Mouse (Mus musculus): ENCODE results near the gene Prpsap1. TPM values are rescaled to one million over a fixed set of nuclear protein-coding genes. Genes with fewer than 3 reads are reported as not detected.

The Prpsap1 gene
- polyA plus RNA-seq, 1 experiment = 112 TPM

- 0 out of 2 replicates have a peak, but pooled peaks cover 2% of the 10 kb centered on the region for H3K4me1 ChIP-seq (ENCODE audit: control insufficient read depth, insufficient read depth, low read length)
- TF ChIP-seq CTCF (IDR thresholded peaks at IDR 0.05; ENCODE audit: borderline replicate concordance, insufficient read depth, low read length) = no peak
- no peak for TF ChIP-seq POLR2A (IDR thresholded peaks at IDR 0.05; ENCODE audit: low read depth, low read length)
- H3K4me3 ChIP-seq (ENCODE audit: insufficient read depth, low read length) = peak overlapping the region; percentile 95
- peak overlapping the region; percentile 43 for H3K27ac ChIP-seq (ENCODE audit: insufficient read depth, low read length)
These were observed 4.2 kb downstream of the Prpsap1 start for GRCm38 (mm10) chr11:116489771-116490231.

DNA sequence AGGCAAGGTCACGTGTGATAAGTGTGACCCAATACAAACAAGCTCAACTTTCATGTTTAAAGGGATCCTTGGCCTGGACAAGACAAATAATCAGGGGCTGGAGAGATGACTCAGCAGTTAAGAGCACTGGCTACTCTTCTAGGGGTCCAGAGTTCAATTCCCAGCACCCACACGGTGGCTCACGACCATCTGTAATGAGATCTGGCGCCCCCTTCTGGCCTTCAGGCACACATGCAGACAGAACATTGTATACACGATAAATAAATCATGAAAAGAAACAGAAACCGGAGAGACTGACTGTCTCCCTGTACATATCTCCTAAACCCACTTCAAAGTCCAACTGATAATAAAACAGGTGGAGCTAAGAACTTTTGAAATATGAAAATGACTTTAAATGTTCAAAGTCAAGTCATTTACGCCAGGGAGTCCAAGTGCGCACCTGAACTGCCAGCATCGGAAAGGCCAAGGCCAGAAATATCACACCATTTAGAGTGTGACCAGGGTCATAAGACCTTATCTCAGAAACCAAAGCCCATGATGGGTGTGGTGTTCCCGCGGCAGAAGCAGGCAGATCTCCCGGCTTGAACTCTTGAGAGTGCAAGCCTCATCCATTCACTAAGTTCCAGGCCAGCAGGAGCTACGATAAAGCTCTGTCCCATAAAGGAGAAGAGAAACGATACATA lies 5.2 kb downstream of the Prpsap1 start:
- Histone ChIP-seq H3K27ac (ENCODE audit: insufficient read depth, low read length) (no peak overlapping the region), H3K4me3 (ENCODE audit: insufficient read depth, low read length) (peak overlapping the region; percentile 95), H3K4me1 (ENCODE audit: control insufficient read depth, insufficient read depth, low read length) (0 out of 2 replicates have a peak, but pooled peaks cover 2% of the 10 kb centered on the region)
- TF ChIP-seq POLR2A (IDR thresholded peaks at IDR 0.05; ENCODE audit: low read depth, low read length) (no peak), CTCF (IDR thresholded peaks at IDR 0.05; ENCODE audit: borderline replicate concordance, insufficient read depth, low read length) (peak; percentile 32; the same call in 1 of the 2 replicates)

GRCm38 (mm10) chr11:116488207-116488606 lies 5.8 kb downstream of the Prpsap1 start:
- Histone ChIP-seq H3K27ac (ENCODE audit: insufficient read depth, low read length) (no peak overlapping the region), H3K4me3 (ENCODE audit: insufficient read depth, low read length) (no peak overlapping the region), H3K4me1 (ENCODE audit: control insufficient read depth, insufficient read depth, low read length) (0 out of 2 replicates have a peak, but pooled peaks cover 2% of the 10 kb centered on the region)
- TF ChIP-seq CTCF (IDR thresholded peaks at IDR 0.05; ENCODE audit: borderline replicate concordance, insufficient read depth, low read length) = no peak
- TF ChIP-seq POLR2A (IDR thresholded peaks at IDR 0.05; ENCODE audit: low read depth, low read length) = no peak

DNA sequence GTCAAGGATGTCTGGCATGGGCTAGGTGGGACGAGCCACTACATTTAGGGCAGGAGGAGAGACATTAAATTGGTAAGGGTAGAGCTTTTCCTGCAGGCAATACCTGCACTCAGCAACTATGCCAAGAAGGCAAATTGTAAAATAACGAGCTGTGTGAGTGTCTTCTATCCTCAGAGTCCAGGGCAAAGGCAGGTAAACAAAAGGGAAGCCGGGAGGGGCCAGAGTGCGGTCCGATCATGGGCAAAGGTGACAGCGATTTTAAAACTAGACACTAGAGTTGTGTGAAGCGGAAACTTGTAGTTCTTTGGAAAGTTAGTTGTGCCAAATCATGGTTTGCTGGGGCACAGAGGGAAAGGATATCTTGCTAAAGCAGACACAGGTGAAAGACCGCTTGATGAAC lies 9.7 kb downstream of the Prpsap1 start:
- H3K4me1 ChIP-seq (ENCODE audit: control insufficient read depth, insufficient read depth, low read length) = no peaks in the 10 kb centered on the region
- no peak overlapping the region for H3K27ac ChIP-seq (ENCODE audit: insufficient read depth, low read length)
- no peak for TF ChIP-seq CTCF (IDR thresholded peaks at IDR 0.05; ENCODE audit: borderline replicate concordance, insufficient read depth, low read length)
- no peak for TF ChIP-seq POLR2A (IDR thresholded peaks at IDR 0.05; ENCODE audit: low read depth, low read length)
- no peak overlapping the region for H3K4me3 ChIP-seq (ENCODE audit: insufficient read depth, low read length)

GRCm38 (mm10) chr11:116481776-116482175 lies 12.2 kb downstream of the Prpsap1 start:
- no peaks in the 10 kb centered on the region for H3K4me1 ChIP-seq (ENCODE audit: control insufficient read depth, insufficient read depth, low read length)
- TF ChIP-seq POLR2A (IDR thresholded peaks at IDR 0.05; ENCODE audit: low read depth, low read length) (no peak), CTCF (IDR thresholded peaks at IDR 0.05; ENCODE audit: borderline replicate concordance, insufficient read depth, low read length) (no peak)
- H3K27ac ChIP-seq (ENCODE audit: insufficient read depth, low read length) = no peak overlapping the region
- no peak overlapping the region for H3K4me3 ChIP-seq (ENCODE audit: insufficient read depth, low read length)

DNA sequence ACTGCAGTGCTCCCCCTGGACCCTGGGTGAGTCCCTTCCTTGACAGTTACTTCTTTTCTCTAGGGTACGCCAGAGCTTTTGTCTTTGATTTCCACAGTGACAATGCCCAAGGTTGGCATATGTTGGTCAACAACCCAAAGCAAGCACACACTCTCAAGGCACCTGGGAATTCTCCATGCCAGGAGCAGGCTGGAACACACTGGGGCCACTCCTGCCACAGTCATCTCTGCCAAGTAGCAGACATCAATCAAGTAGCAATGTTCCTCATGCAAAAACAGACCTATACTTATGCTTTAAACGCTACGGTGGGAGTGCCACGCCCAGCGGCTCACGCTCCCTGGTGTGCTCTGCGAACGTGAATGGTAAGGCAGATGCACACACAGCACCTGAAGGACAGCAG lies 13.0 kb downstream of the Prpsap1 start:
- no peak for TF ChIP-seq POLR2A (IDR thresholded peaks at IDR 0.05; ENCODE audit: low read depth, low read length)
- no peak for TF ChIP-seq CTCF (IDR thresholded peaks at IDR 0.05; ENCODE audit: borderline replicate concordance, insufficient read depth, low read length)
- no peak overlapping the region for H3K4me3 ChIP-seq (ENCODE audit: insufficient read depth, low read length)
- H3K27ac ChIP-seq (ENCODE audit: insufficient read depth, low read length) = no peak overlapping the region
- no peaks in the 10 kb centered on the region for H3K4me1 ChIP-seq (ENCODE audit: control insufficient read depth, insufficient read depth, low read length)

DNA sequence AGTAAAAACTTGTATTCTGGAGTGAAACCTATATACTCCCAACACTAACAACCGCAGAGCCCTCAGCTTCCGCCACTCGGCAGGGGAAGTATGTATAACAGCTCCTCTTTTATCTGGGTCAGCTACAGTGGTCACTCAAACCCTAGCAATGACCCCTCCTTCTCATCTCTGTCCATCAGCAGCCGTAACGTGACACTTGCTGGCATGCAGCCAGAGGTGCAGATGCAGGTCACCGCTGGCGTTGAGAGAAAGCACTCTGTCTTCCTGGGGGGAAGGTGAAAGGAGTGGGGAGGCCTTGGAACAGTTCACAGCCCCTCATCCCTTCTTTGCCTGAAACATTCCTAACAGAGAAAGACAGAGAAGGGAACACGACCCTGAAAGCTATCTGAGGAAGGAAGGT lies 14.2 kb downstream of the Prpsap1 start:
- Histone ChIP-seq H3K27ac (ENCODE audit: insufficient read depth, low read length) (no peak overlapping the region), H3K4me1 (ENCODE audit: control insufficient read depth, insufficient read depth, low read length) (no peaks in the 10 kb centered on the region), H3K4me3 (ENCODE audit: insufficient read depth, low read length) (no peak overlapping the region)
- TF ChIP-seq CTCF (IDR thresholded peaks at IDR 0.05; ENCODE audit: borderline replicate concordance, insufficient read depth, low read length) = no peak
- no peak for TF ChIP-seq POLR2A (IDR thresholded peaks at IDR 0.05; ENCODE audit: low read depth, low read length)

DNA sequence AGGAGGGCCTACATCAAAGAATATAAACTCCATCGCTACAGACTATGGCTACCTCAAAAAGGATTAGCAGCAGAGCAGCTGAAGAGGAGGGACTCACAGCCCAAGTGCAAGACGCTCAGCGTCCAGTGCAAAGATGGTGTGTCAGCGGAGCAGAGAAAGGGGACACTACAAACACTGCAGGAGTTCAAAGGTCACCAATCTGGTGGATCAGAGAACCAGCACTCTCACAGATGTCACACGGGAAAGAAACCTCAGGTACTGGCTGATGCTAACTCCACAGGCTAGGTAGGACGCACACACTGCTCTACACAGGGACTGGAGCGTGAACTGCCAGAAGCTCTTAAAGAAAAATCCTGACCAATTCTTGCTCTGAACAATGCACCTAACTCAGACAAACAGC lies 15.0 kb downstream of the Prpsap1 start:
- no peak overlapping the region for H3K4me3 ChIP-seq (ENCODE audit: insufficient read depth, low read length)
- TF ChIP-seq POLR2A (IDR thresholded peaks at IDR 0.05; ENCODE audit: low read depth, low read length) (no peak), CTCF (IDR thresholded peaks at IDR 0.05; ENCODE audit: borderline replicate concordance, insufficient read depth, low read length) (no peak)
- H3K27ac ChIP-seq (ENCODE audit: insufficient read depth, low read length) = no peak overlapping the region
- no peaks in the 10 kb centered on the region for H3K4me1 ChIP-seq (ENCODE audit: control insufficient read depth, insufficient read depth, low read length)

DNA sequence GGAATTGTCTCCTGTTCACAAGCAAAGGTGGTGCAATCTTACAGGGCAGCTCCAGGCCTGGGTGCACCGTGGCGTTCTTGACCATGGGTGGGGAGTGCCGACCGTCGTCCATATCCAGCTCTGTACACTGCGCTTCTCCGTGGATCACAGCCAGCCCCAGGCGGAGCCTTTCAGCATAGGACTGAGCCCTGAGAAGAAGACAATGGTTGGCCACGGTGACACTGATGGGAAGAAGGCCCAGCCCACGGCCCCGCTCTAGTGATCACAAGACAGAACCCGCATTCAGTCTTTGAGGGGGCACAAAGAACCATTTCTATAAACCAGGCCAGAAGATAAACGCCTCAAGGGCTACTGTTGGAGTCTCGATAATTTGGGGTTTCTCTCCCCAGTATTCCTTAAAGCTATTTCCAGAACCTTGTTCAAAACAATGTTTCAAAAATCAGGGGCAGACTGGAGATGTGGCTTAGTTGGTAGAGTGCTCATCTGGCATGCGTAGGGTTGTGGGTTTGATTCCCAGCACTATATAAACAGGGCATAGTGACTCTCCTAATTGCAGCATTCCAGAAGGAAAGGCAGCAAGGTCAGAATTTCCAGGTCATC lies 16.7 kb downstream of the Prpsap1 start:
- Histone ChIP-seq H3K4me3 (ENCODE audit: insufficient read depth, low read length) (no peak overlapping the region), H3K27ac (ENCODE audit: insufficient read depth, low read length) (no peak overlapping the region), H3K4me1 (ENCODE audit: control insufficient read depth, insufficient read depth, low read length) (no peaks in the 10 kb centered on the region)
- no peak for TF ChIP-seq CTCF (IDR thresholded peaks at IDR 0.05; ENCODE audit: borderline replicate concordance, insufficient read depth, low read length)
- TF ChIP-seq POLR2A (IDR thresholded peaks at IDR 0.05; ENCODE audit: low read depth, low read length) = no peak

DNA sequence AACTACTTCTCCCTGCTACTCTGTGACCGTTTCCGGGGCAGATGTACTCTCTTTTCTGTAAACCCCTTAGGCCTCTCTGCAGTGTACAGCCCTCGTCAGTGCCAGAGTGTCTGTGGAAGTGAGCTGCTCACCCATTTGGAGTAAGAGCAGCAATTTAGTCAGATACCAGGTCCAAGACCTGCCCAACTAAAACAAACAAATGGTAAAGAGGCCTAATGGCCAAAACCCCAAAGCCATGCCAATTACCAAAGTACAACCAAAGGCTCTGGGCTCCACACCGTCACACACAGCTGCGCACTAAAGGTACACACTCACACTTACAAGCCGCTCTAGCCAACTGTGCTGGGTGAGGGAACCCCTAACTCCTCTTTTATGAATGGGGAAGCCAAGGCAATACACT lies 17.3 kb downstream of the Prpsap1 start:
- no peak overlapping the region for H3K27ac ChIP-seq (ENCODE audit: insufficient read depth, low read length)
- H3K4me1 ChIP-seq (ENCODE audit: control insufficient read depth, insufficient read depth, low read length) = no peaks in the 10 kb centered on the region
- H3K4me3 ChIP-seq (ENCODE audit: insufficient read depth, low read length) = no peak overlapping the region
- no peak for TF ChIP-seq POLR2A (IDR thresholded peaks at IDR 0.05; ENCODE audit: low read depth, low read length)
- TF ChIP-seq CTCF (IDR thresholded peaks at IDR 0.05; ENCODE audit: borderline replicate concordance, insufficient read depth, low read length) = no peak

All from embryonic fibroblast, embryonic 13.5 days (primary cell).